Mouse (Mus musculus) CH12.LX (cell line): Measurements from ENCODE around the gene Vmac. TPM values are rescaled to one million over a fixed set of nuclear protein-coding genes. Genes with fewer than 3 reads are reported as not detected.

ENCODE experiments used
- DNase-seq: peaks from one replicate; pipeline ENCODE4 v3.0.0-alpha.2; 2013; ENCODE audit errors: extremely low read depth
- H3K27ac ChIP-seq: 2 replicates; pipeline ENCODE4 v1.5.1; 2012; ENCODE audit warnings: low read depth, mild to moderate bottlenecking, control low read depth, moderate library complexity; ENCODE audit not compliant: insufficient read depth
- H3K27me3 ChIP-seq: replicated peaks from 2 replicates; pipeline ENCODE3; 2012; ENCODE audit warnings: inconsistent platforms
- H3K36me3 ChIP-seq, 2 experiments: replicated peaks in 1 of 2; 2 replicates each; pipeline versions ENCODE3 to v1.6.1; 2012; ENCODE audit warnings: inconsistent platforms in 1 of 2, low read length in 1 of 2, mild to moderate bottlenecking in 1 of 2, mixed read lengths in 1 of 2, moderate library complexity in 1 of 2; ENCODE audit not compliant: control insufficient read depth in 1 of 2, insufficient read depth in 1 of 2
- H3K4me1 ChIP-seq, 2 experiments: 2 replicates each; pipeline ENCODE4 v1.6.1; 2012; ENCODE audit warnings: inconsistent platforms in 1 of 2, moderate library complexity in 1 of 2; ENCODE audit not compliant: insufficient read depth in 2 of 2, control insufficient read depth in 1 of 2
- H3K4me2 ChIP-seq: 2 replicates; pipeline ENCODE4 v1.6.1; 2012; ENCODE audit warnings: low read depth, mild to moderate bottlenecking, control low read depth; ENCODE audit not compliant: poor library complexity, insufficient read depth, severe bottlenecking
- H3K4me3 ChIP-seq, 3 experiments: fragments of 150-350 bp in 1 of 3; sonication (generic) in 1 of 3; replicated peaks in 1 of 3; 2 replicates each; pipeline versions ENCODE3 to v1.5.1; 2011 to 2012; ENCODE audit warnings: low read depth in 2 of 3, low read length in 2 of 3, mild to moderate bottlenecking in 2 of 3, moderate library complexity in 2 of 3, control low read depth in 1 of 3, improper control_type of control experiment in 1 of 3, inconsistent platforms in 1 of 3, mixed read lengths in 1 of 3; ENCODE audit not compliant: poor library complexity in 1 of 3
- H3K79me2 ChIP-seq: replicated peaks from 2 replicates; pipeline ENCODE4 v1.6.1; 2012; ENCODE audit warnings: mild to moderate bottlenecking, moderate library complexity; ENCODE audit not compliant: control insufficient read depth, poor library complexity, insufficient read depth, severe bottlenecking; ENCODE audit errors: extremely low read depth
- H3K9ac ChIP-seq: 2 replicates; pipeline ENCODE4 v1.6.1; 2012; ENCODE audit warnings: low read depth, mild to moderate bottlenecking, control low read depth, moderate library complexity; ENCODE audit not compliant: insufficient read depth
- H3K9me3 ChIP-seq: replicated peaks from 2 replicates; pipeline ENCODE3; 2012; ENCODE audit warnings: low read length, inconsistent platforms, mixed read lengths
- BHLHE40 ChIP-seq: IDR thresholded peaks from 2 replicates; pipeline ENCODE4 v1.6.1; 2011; ENCODE audit warnings: mild to moderate bottlenecking, low read depth, low read length, improper control_type of control experiment
- CHD2 ChIP-seq: IDR thresholded peaks from 2 replicates; pipeline ENCODE4 v1.6.1; 2011; ENCODE audit warnings: low read length, improper control_type of control experiment
- E2F4 ChIP-seq: IDR thresholded peaks from 2 replicates; pipeline ENCODE4 v1.6.1; 2011; ENCODE audit warnings: low read depth, low read length, improper control_type of control experiment; ENCODE audit not compliant: insufficient replicate concordance
- ELF1 ChIP-seq: IDR thresholded peaks from 2 replicates; pipeline ENCODE4 v1.6.1; 2014; ENCODE audit warnings: low read depth, mild to moderate bottlenecking, inconsistent platforms, low read length, improper control_type of control experiment
- ETS1 ChIP-seq: conservative IDR thresholded peaks from 2 replicates; pipeline ENCODE4 v1.6.1; 2012; ENCODE audit warnings: low read depth, mild to moderate bottlenecking, inconsistent platforms, low read length, improper control_type of control experiment, moderate library complexity
- IRF4 ChIP-seq: IDR thresholded peaks from 2 replicates; pipeline ENCODE4 v1.6.1; 2014; ENCODE audit warnings: low read depth, mild to moderate bottlenecking, inconsistent platforms, low read length, improper control_type of control experiment
- KAT2A ChIP-seq: IDR thresholded peaks from 2 replicates; pipeline ENCODE4 v1.6.1; 2012; ENCODE audit warnings: low read length, improper control_type of control experiment, inconsistent platforms; ENCODE audit not compliant: insufficient replicate concordance
- MEF2A ChIP-seq: IDR thresholded peaks from 2 replicates; pipeline ENCODE4 v1.6.1; 2014; ENCODE audit warnings: low read depth, mild to moderate bottlenecking, inconsistent platforms, low read length, improper control_type of control experiment, borderline replicate concordance
- MXI1 ChIP-seq: IDR thresholded peaks from 2 replicates; pipeline ENCODE4 v1.6.1; 2011; ENCODE audit warnings: mild to moderate bottlenecking, low read depth, low read length, improper control_type of control experiment
- NELFE ChIP-seq: IDR thresholded peaks from 2 replicates; pipeline ENCODE4 v1.6.1; 2011; ENCODE audit warnings: low read depth, low read length, improper control_type of control experiment
- PAX5 ChIP-seq: IDR thresholded peaks from 2 replicates; pipeline ENCODE4 v1.6.1; 2012; ENCODE audit warnings: low read length, inconsistent platforms, mixed read lengths
- POLR2A ChIP-seq: IDR thresholded peaks from 2 replicates; pipeline ENCODE4 v1.6.1; 2011; ENCODE audit warnings: low read depth, mild to moderate bottlenecking, improper control_type of control experiment, low read length
- SMC3 ChIP-seq: IDR thresholded peaks from 2 replicates; pipeline ENCODE4 v1.6.1; 2011; ENCODE audit warnings: low read depth, low read length, improper control_type of control experiment
- TBP ChIP-seq: conservative IDR thresholded peaks from 2 replicates; pipeline ENCODE4 v1.6.1; 2011; ENCODE audit warnings: low read depth, low read length, improper control_type of control experiment
- TCF12 ChIP-seq: IDR thresholded peaks from 2 replicates; pipeline ENCODE4 v1.6.1; 2014; ENCODE audit warnings: low read depth, mild to moderate bottlenecking, inconsistent platforms, low read length, improper control_type of control experiment
- UBTF ChIP-seq: IDR thresholded peaks from 2 replicates; pipeline ENCODE4 v1.6.1; 2012; ENCODE audit warnings: low read depth, mild to moderate bottlenecking, inconsistent platforms, low read length, improper control_type of control experiment, moderate library complexity
- ZC3H11A ChIP-seq: IDR thresholded peaks from 2 replicates; pipeline ENCODE4 v1.6.1; 2012; ENCODE audit warnings: low read depth, mild to moderate bottlenecking, inconsistent platforms, low read length, improper control_type of control experiment
- ZKSCAN1 ChIP-seq: IDR thresholded peaks from 2 replicates; pipeline ENCODE4 v1.6.1; 2012; ENCODE audit warnings: low read depth, inconsistent platforms, low read length, improper control_type of control experiment, borderline replicate concordance
- dilution Hi-C: fragments of 300-500 bp; cut with MboI; formaldehyde crosslinking; loops from 2 replicates; pipeline ENCODE4 v1.14.3; 2020; ENCODE audit warnings: low sequenced_read_pairs; ENCODE audit not compliant: extremely low pct_unique_long_range_greater_than_20kb, extremely low pct_ligation_motif_present
- in situ Hi-C: fragments of 300-500 bp; cut with MboI; formaldehyde crosslinking; loops from 3 replicates; pipeline ENCODE4 v1.14.3; 2019; ENCODE audit warnings: low sequenced_read_pairs, low pct_ligation_motif_present, low pct_unique_long_range_greater_than_20kb, mixed read lengths
- polyA plus RNA-seq: library from polyadenylated mRNA; unstranded; fragments of >175 nt; gene quantifications from 2 replicates; pipeline ENCODE4 v1.2.1, GENCODE M21; 2012; ENCODE audit warnings: low read depth; ENCODE audit not compliant: insufficient read length
- total RNA-seq, 2 experiments: library from RNA; depleted of rRNA; stranded (reverse); fragments of 300-350 nt in 1 of 2; fragments of >200 nt in 1 of 2; gene quantifications; 2 replicates each; pipeline ENCODE4 v1.2.3; 2012 to 2014

The Vmac gene
- total and polyA plus RNA-seq, 3 experiments, result 3.2 to 5.1 (median 3.4) TPM

DNA sequence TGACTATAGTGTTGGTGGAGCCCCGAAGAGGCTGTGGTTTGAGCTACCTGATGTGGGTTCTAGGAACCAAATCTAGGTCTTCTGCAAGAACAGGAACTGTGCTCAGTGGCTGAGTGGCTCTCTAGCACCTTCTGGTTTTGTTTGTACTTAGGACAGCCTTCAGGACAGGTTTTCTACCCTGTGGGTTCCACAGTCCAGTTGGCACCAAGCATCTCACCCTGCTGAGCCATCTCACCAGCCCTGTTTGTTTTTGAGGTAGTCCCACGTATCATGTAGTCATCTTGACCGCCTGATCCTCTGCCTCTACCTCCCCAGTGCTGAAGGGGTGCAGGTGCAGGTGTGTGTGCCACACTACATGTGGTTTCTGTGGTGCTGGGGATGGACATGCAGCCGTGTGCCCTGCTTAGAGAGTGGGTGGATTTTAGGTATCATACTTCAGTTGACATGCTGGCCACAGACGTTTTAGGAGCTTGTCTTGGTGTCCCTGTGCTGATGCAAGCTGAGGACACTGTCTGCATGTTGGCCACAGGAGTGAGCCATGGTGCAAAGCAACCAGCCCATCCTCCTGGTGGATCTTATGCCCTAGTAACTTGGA, 34.2 kb downstream of the Vmac start:
- no peak for TF ChIP-seq KAT2A
- TF ChIP-seq PAX5, result no peak
- TF ChIP-seq POLR2A, result no peak
- no peak for TF ChIP-seq NELFE
- TF ChIP-seq UBTF, result no peak
- no peak for TF ChIP-seq SMC3
- TF ChIP-seq MXI1, result no peak
- no peak for TF ChIP-seq ZC3H11A
- TF ChIP-seq ZKSCAN1, result no peak
- no peak for TF ChIP-seq E2F4
- TF ChIP-seq CHD2, result no peak
- Histone ChIP-seq H3K4me3 (no peak overlapping the region), H3K79me2 (peaks cover 90% of the 10 kb centered on the region), H3K9ac (no peak overlapping the region), H3K9me3 (no peaks in the 10 kb centered on the region), H3K27me3 (no peaks in the 10 kb centered on the region), H3K36me3 (peaks cover 59 to 99% of the 10 kb centered on the region in 2 experiments), H3K4me1 (peaks cover 43 to 93% of the 10 kb centered on the region in 2 experiments), H3K27ac (peak overlapping the region; percentile 53), H3K4me2 (no peak overlapping the region)
- in situ Hi-C loops (loop anchor here (5.0 kb wide), 1 partner anchor 34 kb away; the partner anchor contains the start of genes Ndufa11 and Vmac), dilution Hi-C loops (no loop called here)
- no peak for DNase-seq

DNA sequence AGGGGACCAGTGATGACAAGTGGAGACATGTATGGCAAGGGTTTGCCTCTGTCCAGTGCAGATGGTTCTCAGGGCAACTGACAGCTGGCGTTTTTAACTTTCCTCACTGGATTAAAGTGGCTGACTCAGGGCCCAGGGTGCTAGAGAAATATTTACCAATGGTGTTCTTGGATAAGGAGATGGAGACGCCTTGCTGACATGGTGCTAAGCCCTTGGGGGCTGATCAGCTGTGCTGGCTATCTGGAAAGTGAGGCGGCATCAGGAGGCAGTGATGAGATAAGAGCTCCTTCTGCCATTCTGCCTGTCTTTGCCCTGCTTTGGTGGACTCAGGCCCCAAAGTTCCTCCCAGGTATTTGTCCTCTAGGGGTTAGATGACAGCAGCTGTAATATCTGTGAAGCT, 34.9 kb downstream of the Vmac start:
- DNase-seq, result no peak
- dilution Hi-C loops, result no loop called here
- peaks cover 58 to 94% of the 10 kb centered on the region in 2 experiments for H3K36me3 ChIP-seq

DNA sequence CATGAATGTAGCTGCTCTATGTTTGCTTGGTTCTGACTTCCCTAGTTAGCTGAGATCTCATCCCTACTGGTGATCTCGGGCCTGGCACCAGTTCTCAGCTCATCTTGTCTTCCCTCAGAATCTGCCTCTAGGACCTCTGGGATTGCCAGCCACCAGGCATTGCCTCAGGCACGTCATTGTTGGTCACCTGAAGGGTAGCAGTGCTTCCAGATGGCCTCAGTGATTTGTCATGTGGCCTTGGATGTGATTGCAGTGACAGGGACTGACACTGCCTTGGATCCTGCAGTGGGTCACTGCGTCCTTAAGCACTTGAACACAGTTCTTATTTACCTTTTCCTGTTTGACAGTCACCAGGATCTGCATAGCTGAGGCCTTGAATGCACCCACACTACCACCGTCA, 36.0 kb downstream of the Vmac start:
- Histone ChIP-seq H3K27ac (peak overlapping the region; percentile 22), H3K4me1 (peaks cover 38 to 87% of the 10 kb centered on the region in 2 experiments), H3K79me2 (peaks cover 90% of the 10 kb centered on the region), H3K4me2 (no peak overlapping the region), H3K36me3 (peaks cover 59 to 94% of the 10 kb centered on the region in 2 experiments), H3K9me3 (no peaks in the 10 kb centered on the region), H3K27me3 (no peaks in the 10 kb centered on the region), H3K4me3 (no peak overlapping the region), H3K9ac (no peak overlapping the region)
- TF ChIP-seq ELF1, result no peak
- TF ChIP-seq MEF2A, result no peak
- TF ChIP-seq ETS1, result no peak
- TF ChIP-seq IRF4, result no peak
- TF ChIP-seq TBP, result no peak
- no peak for DNase-seq
- in situ Hi-C loops, result loop anchor here (5.0 kb wide), 1 partner anchor 36 kb away; the partner anchor contains the start of genes Ndufa11 and Vmac
- dilution Hi-C loops, result no loop called here

More for the DNA sequence above, 34.9 kb downstream of the Vmac start:
- Histone ChIP-seq H3K4me1 (peaks cover 43 to 87% of the 10 kb centered on the region in 2 experiments), H3K79me2 (peaks cover 86% of the 10 kb centered on the region), H3K27me3 (no peaks in the 10 kb centered on the region), H3K4me3 (no peak overlapping the region), H3K4me2 (no peak overlapping the region), H3K9ac (no peak overlapping the region), H3K27ac (peak overlapping the region; percentile 21; the same call in 1 of the 2 replicates), H3K9me3 (no peaks in the 10 kb centered on the region)
- in situ Hi-C loops, result loop anchor here (5.0 kb wide), 1 partner anchor 34 kb away; the partner anchor contains the start of genes Ndufa11 and Vmac
- TF ChIP-seq BHLHE40, result no peak
- no peak for TF ChIP-seq ZC3H11A
- no peak for TF ChIP-seq IRF4
- no peak for TF ChIP-seq PAX5
- no peak for TF ChIP-seq MEF2A
- TF ChIP-seq TCF12, result 0 out of 2 replicates have a peak, but pooled peaks have one; percentile 29
